22 mouse cellular contexts compared by ENCODE assay signal in genomic region chr5:30653246-30653645, GRCm38 (mm10). TPM values are rescaled to one million over a fixed set of nuclear protein-coding genes. Genes with fewer than 3 reads are reported as not detected.
DNase-seq lines count a peak whose midpoint lies in the region; ATAC-seq lines count a peak whose summit lies in the region.
"Had no signal": no experiment of that assay in that cellular context is flagged by ENCODE, and none has a peak within 500 bp of the region (broad histone marks: within the 10 kb centered on the region; RNA-seq: fewer than 3 reads in every experiment).

No protein-coding gene starts in this region.

- no peak overlapping the region for H3K9ac ChIP-seq in embryonic facial prominence, embryonic 14.5 days (ENCODE audit: low read depth, low read length)
- H3K9ac ChIP-seq: embryonic facial prominence, embryonic 15.5 days; forebrain, embryonic 15.5 days; heart, embryonic 12.5 days; hindbrain, embryonic 14.5 days had no signal

- H3K9me3 ChIP-seq in embryonic facial prominence, embryonic 14.5 days (ENCODE audit: control insufficient read depth, low read length), result no peaks in the 10 kb centered on the region
- no peaks in the 10 kb centered on the region for H3K9me3 ChIP-seq in embryonic facial prominence, embryonic 10.5 days
- H3K9me3 ChIP-seq: embryonic facial prominence, embryonic 15.5 days; forebrain, embryonic 15.5 days; heart, embryonic 12.5 days; hindbrain, embryonic 10.5 days had no signal

- no peak overlapping the region for H3K4me2 ChIP-seq in embryonic facial prominence, embryonic 14.5 days (ENCODE audit: low read depth, low read length)
- H3K4me2 ChIP-seq: embryonic facial prominence, embryonic 15.5 days; forebrain, embryonic 15.5 days; heart, embryonic 12.5 days; hindbrain, embryonic 14.5 days had no signal

- H3K27me3 ChIP-seq in embryonic facial prominence, embryonic 14.5 days (replicated peaks; ENCODE audit: control insufficient read depth, insufficient read depth, low read length), result no peaks in the 10 kb centered on the region
- H3K27me3 ChIP-seq in embryonic facial prominence, embryonic 10.5 days (replicated peaks; ENCODE audit: low read depth, poor library complexity, severe bottlenecking), result no peaks in the 10 kb centered on the region
- H3K27me3 ChIP-seq: embryonic facial prominence, embryonic 15.5 days; forebrain, embryonic 15.5 days; heart, embryonic 12.5 days; Patski had no signal

- no peak overlapping the region for H3K27ac ChIP-seq in embryonic facial prominence, embryonic 14.5 days (replicated peaks; ENCODE audit: low read depth, low read length)
- no peak overlapping the region for H3K27ac ChIP-seq in embryonic facial prominence, embryonic 10.5 days (replicated peaks)
- H3K27ac ChIP-seq in macrophage, result peak overlapping the region; percentile 100; the same call in 1 of the 2 replicates
- H3K27ac ChIP-seq: embryonic facial prominence, embryonic 15.5 days; forebrain, embryonic 15.5 days; heart, adult 2 months; hindbrain, embryonic 10.5 days; hindbrain, embryonic 14.5 days had no signal

- H3K36me3 ChIP-seq in embryonic facial prominence, embryonic 14.5 days (ENCODE audit: control insufficient read depth, insufficient read depth, low read length), result peaks cover 45% of the 10 kb centered on the region
- H3K36me3 ChIP-seq in embryonic facial prominence, embryonic 10.5 days (replicated peaks), result peaks cover 50% of the 10 kb centered on the region
- peaks cover 59% of the 10 kb centered on the region for H3K36me3 ChIP-seq in macrophage (ENCODE audit: inconsistent target)

- H3K4me3 ChIP-seq in embryonic facial prominence, embryonic 14.5 days (ENCODE audit: low read depth, low read length), result no peak overlapping the region
- H3K4me3 ChIP-seq in embryonic facial prominence, embryonic 10.5 days, result no peak overlapping the region
- H3K4me3 ChIP-seq in macrophage (ENCODE audit: inconsistent target), result no peak overlapping the region
- H3K4me3 ChIP-seq: embryonic facial prominence, embryonic 15.5 days; erythroblast, embryonic 14.5 days; forebrain, embryonic 15.5 days; heart, adult 2 months; heart, embryonic 12.5 days; hindbrain, embryonic 10.5 days had no signal

- peak; percentile 67 for DNase-seq in embryonic facial prominence, embryonic 14.5 days (ENCODE audit: low spot score)
- no peak for DNase-seq in embryonic facial prominence, embryonic 10.5 days (ENCODE audit: low spot score)
- peak; percentile 38 for DNase-seq in lung, postnatal 36 days
- DNase-seq in lung, postnatal 14 days, result no peak
- peak; percentile 69 for DNase-seq in 416B (ENCODE audit: low read depth)
- DNase-seq in kidney, adult 11 months, result no peak
- DNase-seq: adrenal gland, postnatal 14 days; cerebellum, adult 11-12 months; cerebellum, adult 9-10 months; cerebellum, postnatal 25 days; gastrocnemius, postnatal 36 days; heart, adult 2 months had no signal

- peaks cover 67% of the 10 kb centered on the region for H3K79me2 ChIP-seq in macrophage (ENCODE audit: inconsistent target)

- peaks cover 13% of the 10 kb centered on the region for H3K4me1 ChIP-seq in embryonic facial prominence, embryonic 14.5 days (ENCODE audit: control insufficient read depth, insufficient read depth, low read length)
- peaks cover 15% of the 10 kb centered on the region for H3K4me1 ChIP-seq in embryonic facial prominence, embryonic 10.5 days

- 72% methylated on average over 6 of the region's 6 CpGs for WGBS in embryonic facial prominence, embryonic 14.5 days
- WGBS in embryonic facial prominence, embryonic 10.5 days, result 90% methylated on average over 6 of the region's 6 CpGs
- 80% methylated on average over 6 of the region's 6 CpGs for WGBS in macrophage (ENCODE audit: missing documents)

- ATAC-seq in embryonic facial prominence, embryonic 14.5 days (ENCODE audit: low read depth), result peak; percentile 45; the same call in 1 of the 2 replicates
- ATAC-seq: activated CD4-positive, CD25-positive, alpha-beta regulatory T cell, adult 4 months; forebrain, embryonic 15.5 days; Patski had no signal

RNA-seq across cellular contexts. Expression of gene Slc35f6, which starts 5.5 kb away (rescaled TPM):
- 26.5 and 33.1 TPM in 2 replicates for polyA plus RNA-seq in embryonic facial prominence, embryonic 14.5 days (2014; fragmentation: Nextera tagmentation; extraction: Ambion mirVana)
- polyA plus RNA-seq in embryonic facial prominence, embryonic 10.5 days (2016; fragmentation: Nextera tagmentation; extraction: Ambion mirVana), result 24.3 and 24.4 TPM in 2 replicates
- 100 to 1,000 TPM in 25 of 26 experiments, 10 to 100 TPM in 1; 89.4 to 417 (median 226) TPM for total RNA-seq in macrophage (2018; cell fraction: chromatin; rRNA removed)
- 100 to 1,000 TPM in 15 of 26 experiments, 10 to 100 TPM in 11; 77.4 to 164 (median 107) TPM for total RNA-seq in macrophage (2018; cell fraction: cytosol; rRNA removed)
- total RNA-seq in macrophage (2018; cell fraction: nucleus; rRNA removed), result 100 to 1,000 TPM; 104 to 421 (median 208) TPM
- polyA plus RNA-seq in macrophage (2018), result 88.8 to 137 TPM (median 120 TPM) in 3 replicates

RNA-seq across cellular contexts. Expression of gene Cenpa, which starts 13.3 kb away (rescaled TPM):
- polyA plus RNA-seq in embryonic facial prominence, embryonic 14.5 days (2014; fragmentation: Nextera tagmentation; extraction: Ambion mirVana), result 209 and 251 TPM in 2 replicates
- polyA plus RNA-seq in embryonic facial prominence, embryonic 10.5 days (2016; fragmentation: Nextera tagmentation; extraction: Ambion mirVana), result 458 and 467 TPM in 2 replicates
- total RNA-seq in macrophage (2018; cell fraction: chromatin; rRNA removed), result 100 to 1,000 TPM in 9 of 26 experiments, 10 to 100 TPM in 11, 1 to 10 TPM in 6; 3.6 to 520 (median 18.9) TPM
- 100 to 1,000 TPM in 7 of 26 experiments, 10 to 100 TPM in 6, 1 to 10 TPM in 13; 3.0 to 146 (median 43.9) TPM for total RNA-seq in macrophage (2018; cell fraction: cytosol; rRNA removed)
- total RNA-seq in macrophage (2018; cell fraction: nucleus; rRNA removed), result 100 to 1,000 TPM in 7 of 26 experiments, 10 to 100 TPM in 8, 1 to 10 TPM in 11; 2.4 to 452 (median 24.4) TPM
- 14.0 to 121 TPM (median 41.5 TPM) in 3 replicates for polyA plus RNA-seq in macrophage (2018)

RNA-seq across cellular contexts. Expression of gene Dpysl5, which starts 58.1 kb away (rescaled TPM):
- polyA plus RNA-seq in embryonic facial prominence, embryonic 14.5 days (2014; fragmentation: Nextera tagmentation; extraction: Ambion mirVana), result 17.0 and 17.5 TPM in 2 replicates
- polyA plus RNA-seq in embryonic facial prominence, embryonic 10.5 days (2016; fragmentation: Nextera tagmentation; extraction: Ambion mirVana), result 32.8 and 39.6 TPM in 2 replicates
- not detected for total RNA-seq in macrophage (2018; cell fraction: chromatin; rRNA removed)
- not detected for total RNA-seq in macrophage (2018; cell fraction: cytosol; rRNA removed)
- not detected for total RNA-seq in macrophage (2018; cell fraction: nucleus; rRNA removed)
- polyA plus RNA-seq in macrophage (2018), result not detected in 3 replicates
- total RNA-seq: MEL had no signal
- polyA plus RNA-seq: activated CD4-positive, CD25-positive, alpha-beta regulatory T cell, adult 4 months; erythroblast, embryonic 14.5 days had no signal

Comparison
In these comparisons a context has a peak if more than half of its experiments do, and no peak if none do; other contexts are left out.
1. DNase-seq: peak in embryonic facial prominence, embryonic 14.5 days (single experiment), lung, postnatal 36 days (single experiment) and 416B (single experiment); none in embryonic facial prominence, embryonic 10.5 days (single experiment), lung, postnatal 14 days (single experiment) and kidney, adult 11 months (single experiment).
2. RNA of gene Dpysl5, which starts 58.1 kb away (polyA plus RNA-seq): 32.8 to 39.6 TPM in embryonic facial prominence, embryonic 10.5 days and 17.0 to 17.5 TPM in embryonic facial prominence, embryonic 14.5 days; not detected in macrophage; every median in the first group is over 10 times any median in the second.